Mouse (Mus musculus) megakaryocyte, embryonic 14.5 days (primary cell): ENCODE measurements at regions not wholly inside any gene's neighbourhood (a gene's known extent, or its start where the extent isn't known, plus 50 kb on each side); places are given as distances from the start of the nearest gene placed in this dataset.

Experiments
- FLI1 ChIP-seq: IDR thresholded peaks from 2 replicates; pipeline ENCODE4 v1.6.1; 2012; ENCODE audit warnings: low read length, inconsistent platforms, mixed read lengths
- GATA1 ChIP-seq: IDR thresholded peaks from 3 replicates; pipeline ENCODE4 v1.6.1; 2012; ENCODE audit warnings: mixed read lengths, low read length, inconsistent platforms, borderline replicate concordance

- TF ChIP-seq GATA1 (no peak), FLI1 (no peak)
Observed at GRCm38 (mm10) chr3:131017899-131018298, 92.4 kb upstream of the Lef1 start.
